Mouse (Mus musculus) embryonic facial prominence, embryonic 12.5 days (tissue): Measurements from ENCODE around the gene Tra2b. TPM values are rescaled to one million over a fixed set of nuclear protein-coding genes. Genes with fewer than 3 reads are reported as not detected.

Experiments
- polyA plus RNA-seq: library from polyadenylated mRNA; unstranded; fragments of >200 nt; fragmentation: Nextera tagmentation; extraction: Ambion mirVana; gene quantifications from 2 replicates; pipeline ENCODE4 v1.2.1, GENCODE M21; 2016

Tra2b gene
- polyA plus RNA-seq, 1 experiment from 2014 or later = 463 TPM

Other genes starting within 250 kb of the Tra2b start
- 128 and 132 TPM in 2 replicates for gene Igf2bp2, start 102.7 kb downstream of the Tra2b start, polyA plus RNA-seq
- gene Etv5, start 173.7 kb upstream of the Tra2b start, polyA plus RNA-seq = 39.5 and 39.8 TPM in 2 replicates